Mouse (Mus musculus) kidney, postnatal 36 days (tissue): ENCODE measurements around the gene Etl4.

ENCODE experiments used
- DNase-seq, 2 experiments: peaks; one replicate each; pipeline ENCODE4 v3.0.0; 2021 to 2022; ENCODE audit warnings: mixed read lengths in 2 of 2

The Etl4 gene

DNA sequence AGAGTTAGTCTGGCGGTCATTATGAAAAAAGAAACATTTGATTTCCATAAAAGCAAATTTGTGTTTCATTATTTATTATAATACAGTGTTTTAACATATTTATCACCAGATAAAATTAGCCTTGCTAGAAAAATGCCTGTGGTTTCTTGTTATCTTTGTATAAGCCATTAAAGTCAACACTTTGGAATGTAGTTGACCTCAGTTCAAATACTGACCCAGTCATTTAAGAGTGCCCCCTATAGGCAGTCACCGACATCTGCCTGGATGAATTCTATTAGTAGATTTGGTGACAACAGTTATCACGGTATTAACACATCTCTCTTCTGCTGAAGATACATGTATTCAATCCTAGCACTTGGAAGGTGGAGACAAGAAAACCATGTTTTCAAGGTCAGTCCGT, 536.6 kb downstream of the Etl4 start:
- peak in 1 of 2 experiments; percentile 3 for DNase-seq

DNA sequence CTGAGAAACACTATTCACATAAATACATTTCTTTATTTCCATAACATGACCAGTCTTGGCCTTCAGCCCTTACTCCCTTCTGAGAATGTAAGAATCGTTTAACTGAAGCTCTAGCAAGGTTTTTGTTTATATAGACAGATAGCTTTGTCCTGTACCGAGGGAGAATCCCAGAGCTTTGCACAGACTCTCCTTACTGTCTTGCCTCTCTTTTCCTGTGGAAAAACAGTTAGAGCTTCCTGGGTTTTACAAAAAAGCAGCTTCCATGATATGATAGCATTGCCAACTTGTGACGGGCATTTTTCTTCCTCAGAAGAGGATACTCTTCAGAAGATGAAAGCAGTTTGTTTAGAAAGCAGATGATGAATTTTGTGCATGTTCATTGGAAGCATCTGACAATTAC, 541.4 kb downstream of the Etl4 start:
- peak in 1 of 2 experiments; percentile 1 for DNase-seq

DNA sequence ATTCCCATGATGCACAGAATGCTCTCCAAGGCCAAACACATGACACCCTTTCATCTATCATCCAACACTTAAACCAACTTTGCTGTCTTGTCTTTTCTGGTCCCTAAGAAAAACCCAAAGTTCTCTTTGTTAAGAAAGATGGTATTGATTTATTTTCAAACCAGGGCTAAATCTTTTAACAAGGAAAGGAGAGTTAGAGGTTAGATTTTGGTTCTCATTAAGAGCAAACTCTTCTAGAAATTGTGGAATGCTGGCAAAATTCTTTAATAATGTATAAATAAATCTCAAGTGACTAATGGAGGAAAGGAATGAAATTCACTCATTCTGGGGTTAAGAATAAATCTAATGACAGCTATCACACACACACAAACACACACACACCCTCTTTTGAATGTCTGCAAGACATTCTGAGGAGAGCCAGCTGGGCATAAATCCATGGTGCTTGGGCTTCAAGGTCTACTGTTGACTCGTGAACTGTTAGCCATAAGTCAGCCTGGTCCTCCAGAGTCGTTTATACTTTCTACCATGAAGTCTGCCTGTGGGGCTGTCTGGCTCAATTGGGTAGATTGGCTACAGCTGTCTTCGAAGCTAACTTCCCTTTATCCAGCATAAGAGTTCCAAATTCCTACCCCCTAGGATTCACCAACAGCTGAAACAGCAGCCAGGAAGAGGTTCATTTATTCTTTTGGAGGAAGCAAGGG, 544.1 kb downstream of the Etl4 start:
- peak in 1 of 2 experiments; percentile 9 for DNase-seq

DNA sequence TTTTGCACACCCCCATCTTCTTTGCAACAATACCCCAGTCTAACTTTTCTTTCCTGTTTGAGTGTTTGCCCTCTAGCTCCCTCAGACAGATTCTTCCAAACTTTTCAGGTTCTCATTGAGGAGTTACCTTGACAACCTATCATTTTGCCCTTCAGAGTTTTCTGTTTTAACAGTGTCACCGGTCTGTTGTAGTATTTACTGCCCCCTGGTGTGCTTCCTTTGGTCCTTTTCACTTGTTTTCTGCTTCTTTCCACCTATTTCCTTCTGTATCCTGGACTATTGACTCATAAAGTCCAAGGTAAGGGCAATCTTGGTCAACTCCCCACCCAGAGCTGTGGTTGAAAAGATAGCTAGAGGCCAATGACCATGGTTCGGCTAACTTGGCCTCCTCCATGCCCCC, 569.6 kb downstream of the Etl4 start:
- DNase-seq = peak in 1 of 2 experiments; percentile 9

DNA sequence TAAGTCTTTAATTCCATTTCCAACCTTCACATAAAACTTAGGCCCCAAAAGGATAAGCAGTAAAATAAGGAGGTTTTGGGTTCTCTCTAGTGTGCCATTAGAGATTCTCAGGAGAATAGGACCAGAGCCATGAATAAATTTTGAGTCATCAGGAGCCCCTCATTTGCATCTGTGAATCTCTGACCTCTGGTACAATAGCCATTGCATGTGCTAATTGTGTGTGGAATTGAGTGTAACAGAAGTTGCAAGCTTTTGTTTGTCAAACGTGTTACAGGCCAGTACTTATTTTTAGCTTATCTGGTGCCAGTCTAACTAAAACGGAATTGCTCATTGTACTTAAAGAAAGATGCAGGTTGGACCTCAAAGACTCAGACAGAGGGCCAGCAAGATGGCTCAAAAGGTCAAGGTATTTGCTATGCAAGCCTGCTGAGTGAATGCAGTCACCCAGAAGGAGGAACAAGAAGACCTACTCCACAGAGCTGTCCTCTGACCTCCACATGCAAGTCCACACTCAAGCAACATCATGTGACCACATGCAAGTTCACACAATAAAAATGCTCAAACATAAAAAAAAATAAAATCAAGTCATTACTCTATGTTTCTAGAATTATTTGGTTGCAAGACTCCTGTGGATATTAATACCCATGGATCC, 576.7 kb downstream of the Etl4 start:
- peak in 1 of 2 experiments; percentile 6 for DNase-seq

DNA sequence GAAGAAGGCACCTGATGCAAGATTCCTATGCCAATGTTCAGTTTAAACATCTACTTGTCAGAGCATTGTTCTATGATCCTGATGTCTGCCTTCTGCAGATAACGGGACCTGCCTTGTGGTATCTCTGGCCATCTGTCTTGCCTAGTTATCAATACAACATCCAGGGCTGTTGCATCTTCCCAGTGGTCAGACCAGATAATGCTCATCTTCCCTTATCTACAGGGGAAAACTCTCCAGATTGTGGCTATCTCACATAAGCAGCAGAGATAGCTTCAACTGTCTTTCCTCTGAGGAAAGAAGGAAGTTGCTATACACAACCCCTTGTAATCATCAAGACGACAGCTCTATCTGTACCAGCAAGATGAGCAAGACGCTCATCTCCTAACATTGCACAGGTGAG, 579.5 kb downstream of the Etl4 start:
- no peak for DNase-seq

DNA sequence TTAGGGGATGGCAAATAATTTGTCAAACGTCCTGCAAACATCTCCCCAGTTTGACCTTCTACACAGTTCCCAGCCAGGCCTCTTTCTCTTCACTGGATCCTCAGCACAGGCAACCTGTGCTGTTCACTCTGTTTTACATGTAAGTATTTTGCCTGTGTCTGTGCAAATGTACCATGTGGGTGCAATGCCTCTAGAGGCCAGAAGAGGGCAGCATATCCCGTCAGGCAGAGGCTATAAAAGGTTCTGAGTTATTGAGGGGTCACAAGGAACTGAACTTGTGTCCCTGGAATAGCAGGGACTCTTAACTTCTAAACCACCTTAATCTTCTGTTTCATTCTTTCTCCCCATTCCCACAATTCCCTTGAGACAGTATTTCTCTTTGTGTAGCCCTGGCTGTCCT, 582.5 kb downstream of the Etl4 start:
- DNase-seq = peak in 1 of 2 experiments; percentile 22

DNA sequence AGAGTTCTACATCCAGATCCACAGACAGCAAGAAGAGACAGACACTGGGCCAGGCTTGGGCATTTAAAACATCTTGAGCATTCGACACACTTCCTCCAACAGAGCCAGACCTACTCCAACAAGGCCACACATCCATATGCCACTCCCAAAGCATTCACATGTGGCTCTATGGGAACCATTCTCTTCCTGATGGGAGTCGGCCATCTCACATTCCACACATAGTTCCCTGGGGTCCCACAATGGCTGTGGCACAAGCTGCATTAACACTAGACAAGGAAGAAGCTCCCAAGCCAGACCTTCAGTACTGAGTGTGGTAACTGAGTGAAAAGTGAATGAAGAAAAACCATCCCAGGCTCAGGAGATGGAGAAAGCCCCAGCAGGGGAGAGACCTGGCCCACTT, 584.2 kb downstream of the Etl4 start:
- DNase-seq = no peak

DNA sequence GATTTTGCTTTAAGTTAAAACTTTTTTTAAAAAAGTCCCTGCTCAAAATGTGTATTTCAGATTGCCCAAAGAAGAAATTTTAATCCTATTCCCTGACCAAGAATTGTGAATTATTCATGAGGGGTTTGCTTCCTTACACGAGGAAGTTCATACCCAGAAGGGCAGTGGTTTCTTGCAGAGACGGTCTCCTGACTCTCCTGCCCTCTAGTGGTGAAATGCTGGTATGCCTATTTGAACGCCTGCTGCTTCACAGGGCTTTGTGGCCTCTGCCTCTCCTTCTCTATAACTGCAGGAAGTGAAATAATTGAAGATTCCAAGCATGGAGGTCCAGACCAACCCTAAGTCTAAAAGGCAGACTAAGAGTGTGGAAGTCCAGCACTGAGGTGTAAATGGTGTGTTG, 585.1 kb downstream of the Etl4 start:
- DNase-seq = peak; percentile 70 to 82

DNA sequence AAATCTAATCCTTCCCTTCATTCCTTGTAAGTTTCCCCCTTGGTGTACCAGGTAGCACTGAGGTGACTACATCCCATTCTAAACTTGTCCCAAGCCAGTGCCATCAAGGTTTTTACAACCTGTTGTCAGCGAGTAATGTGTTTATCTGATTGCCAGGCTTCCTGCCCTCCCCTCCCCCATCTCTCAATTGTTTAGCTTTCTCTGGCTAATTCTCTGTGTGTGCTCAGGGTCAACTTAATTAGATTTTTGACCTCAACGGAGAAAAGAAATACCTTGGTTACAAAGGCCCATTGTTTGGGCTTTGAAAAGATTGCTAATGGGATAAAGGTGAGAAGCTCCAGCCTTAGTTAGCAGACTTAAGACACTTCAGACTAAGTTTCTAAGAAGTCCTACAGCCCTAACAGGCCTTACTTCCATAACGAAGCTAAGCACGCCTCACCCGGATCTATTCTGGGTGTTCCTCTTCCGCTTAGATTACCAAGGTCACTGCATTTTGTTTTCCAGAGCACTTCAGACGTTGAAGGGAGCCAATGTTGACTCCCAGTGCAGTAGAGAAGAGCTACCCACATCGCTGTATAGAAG, 586.7 kb downstream of the Etl4 start:
- DNase-seq = no peak

DNA sequence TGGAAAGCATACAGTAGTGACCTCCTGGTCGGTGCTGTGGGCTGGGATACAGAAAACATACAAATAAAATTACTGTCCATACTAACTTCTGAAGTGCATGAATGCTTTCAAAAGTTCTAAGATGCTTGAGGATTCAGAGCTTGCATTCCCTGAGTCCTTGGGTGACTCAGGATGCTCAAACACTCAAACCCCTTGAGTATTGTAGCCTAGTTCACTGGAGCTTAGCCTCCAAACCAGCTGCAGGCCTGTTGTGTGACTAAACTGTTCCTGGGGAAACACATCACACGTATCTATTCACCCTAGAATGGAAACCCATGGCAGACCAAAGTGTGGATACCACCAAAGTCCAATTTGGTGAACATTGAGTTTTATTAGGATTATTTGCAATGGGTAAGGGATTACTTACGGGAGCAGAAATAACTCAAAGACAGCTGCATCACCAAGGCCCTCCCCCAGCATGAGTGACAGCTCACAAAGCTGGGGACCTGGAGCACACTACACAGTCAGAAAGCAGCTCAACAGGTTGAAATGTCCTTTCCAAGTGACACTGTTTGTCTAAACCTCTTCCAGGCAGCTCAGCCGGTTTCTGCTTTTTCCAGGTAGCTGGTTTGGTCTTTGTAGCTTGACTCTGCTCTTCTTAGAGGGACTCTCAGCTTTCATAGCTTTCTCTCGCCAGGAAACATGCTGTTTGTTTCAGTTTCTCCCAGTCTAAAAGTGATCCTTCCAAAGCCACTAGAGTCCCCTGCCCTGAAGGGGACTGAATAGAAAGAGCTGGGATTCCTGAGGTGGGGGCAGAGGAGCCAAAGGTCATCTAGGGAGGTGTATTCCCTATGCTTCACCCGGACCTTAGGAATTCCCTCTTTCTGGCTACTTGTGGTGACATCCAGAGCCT, 598.5 kb downstream of the Etl4 start:
- DNase-seq = no peak

DNA sequence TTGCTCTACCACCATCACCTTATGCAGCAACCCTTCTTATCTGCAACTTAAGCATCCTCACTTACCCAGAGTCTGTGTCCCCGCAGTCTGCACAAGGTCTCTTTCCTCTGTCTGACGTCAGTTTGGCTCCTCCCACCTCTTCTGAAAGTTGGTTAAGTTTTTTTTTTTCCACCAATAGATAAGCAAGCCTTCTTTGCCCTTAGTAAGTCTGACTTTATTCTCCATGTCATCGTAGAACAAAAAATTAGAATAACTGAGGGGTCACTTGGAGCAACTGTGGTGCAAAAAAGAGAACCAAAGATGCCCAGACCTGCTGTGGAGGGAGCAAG, 599.1 kb downstream of the Etl4 start:
- no peak for DNase-seq

DNA sequence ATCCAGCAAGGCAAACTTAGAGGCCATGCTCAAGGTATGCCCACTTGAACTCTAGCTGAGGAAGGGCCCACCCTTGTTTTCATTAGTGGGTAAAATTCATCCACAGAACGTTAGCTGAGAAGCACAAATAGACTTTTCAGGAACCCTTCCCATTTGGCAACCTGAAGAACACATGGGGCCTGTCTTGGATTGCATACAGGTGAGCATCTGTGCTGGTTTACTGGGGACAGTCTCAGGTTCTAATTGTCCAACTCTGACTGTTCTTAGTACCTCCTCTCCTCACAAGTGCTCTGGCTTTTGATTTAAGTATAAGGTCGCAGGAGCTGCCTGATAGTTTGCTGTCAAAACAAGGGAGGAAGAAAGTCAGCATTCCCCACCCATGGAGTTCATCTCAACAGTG, 600.5 kb downstream of the Etl4 start:
- no peak for DNase-seq

DNA sequence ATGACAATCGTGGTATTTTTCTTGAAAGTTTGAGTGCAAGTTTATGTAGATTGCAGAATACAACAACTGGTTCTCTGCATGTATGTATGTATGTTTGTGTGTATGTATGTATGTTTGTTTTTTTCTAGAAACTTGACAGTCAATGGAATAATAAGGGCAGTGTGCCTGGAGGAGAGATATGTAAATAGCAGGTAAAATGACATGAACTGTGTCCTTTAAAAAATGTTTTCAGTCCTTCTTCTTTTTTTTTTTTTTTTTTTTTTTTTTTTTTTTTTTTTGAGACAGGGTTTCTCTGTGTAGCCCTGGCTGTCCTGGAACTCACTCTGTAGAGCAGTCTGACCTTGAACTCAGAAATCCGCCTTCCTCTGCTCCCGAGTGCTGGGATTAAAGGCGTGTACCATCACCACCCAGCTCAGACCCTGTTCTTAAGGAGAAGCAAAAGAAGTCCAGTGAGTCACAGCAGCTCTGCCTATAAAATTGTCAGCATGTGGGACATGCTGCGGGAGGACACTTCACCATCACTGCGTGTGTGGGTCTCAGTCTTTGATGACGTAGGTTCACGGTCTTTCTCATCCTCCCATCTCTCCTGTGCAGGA, 606.8 kb downstream of the Etl4 start:
- no peak for DNase-seq

DNA sequence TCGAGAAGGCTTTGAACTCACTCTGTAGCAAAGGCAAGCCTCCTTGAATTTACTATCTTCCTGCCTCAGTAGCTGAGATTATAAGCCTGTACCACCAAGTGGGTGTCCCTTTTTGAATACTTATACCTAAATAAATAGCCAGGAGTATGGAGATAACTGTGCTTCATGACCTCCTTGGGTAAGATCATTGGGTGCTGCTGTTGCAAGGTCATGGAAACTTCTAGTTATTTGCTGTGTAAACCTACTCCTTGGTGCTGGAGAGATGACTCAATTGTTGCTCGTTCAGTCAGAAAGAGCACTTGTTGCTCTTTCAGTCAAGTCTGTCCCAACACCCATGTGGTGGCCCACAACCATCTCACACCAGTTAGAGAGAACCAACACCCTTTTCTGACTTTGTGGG, 608.3 kb downstream of the Etl4 start:
- no peak for DNase-seq

DNA sequence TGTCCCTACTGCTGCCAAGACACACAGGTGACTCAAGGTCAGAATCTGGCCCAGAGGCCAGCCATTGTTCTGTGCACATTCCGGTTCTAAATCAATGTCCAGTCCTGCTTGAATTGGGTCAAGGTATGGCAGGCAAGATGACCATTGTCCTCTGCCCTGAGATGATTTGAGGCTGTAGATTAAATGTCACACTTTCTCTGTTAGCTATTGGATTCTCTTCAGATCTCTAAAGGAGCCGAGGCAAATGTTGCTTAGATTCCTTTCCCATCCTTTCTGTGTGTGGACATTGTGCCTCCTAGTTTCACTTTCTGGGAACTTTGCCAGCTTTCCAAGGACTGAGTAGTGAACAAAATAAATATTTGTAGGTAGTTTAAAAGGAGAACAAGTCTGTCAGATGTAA, 608.9 kb downstream of the Etl4 start:
- DNase-seq = peak; percentile 51 to 73

DNA sequence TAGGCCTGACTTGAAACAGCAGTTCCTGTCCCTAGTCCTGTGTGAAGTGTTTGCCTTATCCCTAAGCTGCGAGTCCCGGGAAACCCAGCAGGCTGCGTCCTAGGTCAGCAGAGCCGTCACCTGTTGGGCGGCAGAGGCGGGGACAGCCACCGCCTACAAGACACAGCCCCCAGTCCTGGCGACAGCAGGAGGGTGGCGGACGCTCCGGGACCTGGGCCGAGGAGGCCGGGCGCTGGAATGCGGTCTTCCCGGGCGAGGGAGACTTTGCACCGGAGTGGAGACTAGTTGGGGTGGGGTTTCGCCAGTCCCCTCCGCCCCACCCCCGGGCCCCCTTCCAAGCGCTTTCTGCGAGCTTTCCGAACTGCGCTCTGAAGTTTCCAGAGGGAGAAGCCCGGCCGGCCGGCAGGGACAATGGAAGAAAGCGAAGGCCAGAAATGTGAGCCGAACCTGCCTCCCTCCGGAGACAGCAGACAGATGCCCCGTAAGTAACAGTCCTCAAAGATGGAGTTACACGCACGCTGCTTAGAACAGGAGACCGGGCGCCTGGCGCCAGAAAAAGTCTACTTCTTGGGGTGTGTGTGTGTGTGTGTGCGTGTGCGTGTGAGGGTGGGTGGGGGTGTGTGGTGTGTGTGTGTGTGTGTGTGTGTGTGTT, 610.0 kb downstream of the Etl4 start:
- peak; percentile 82 to 88 for DNase-seq

DNA sequence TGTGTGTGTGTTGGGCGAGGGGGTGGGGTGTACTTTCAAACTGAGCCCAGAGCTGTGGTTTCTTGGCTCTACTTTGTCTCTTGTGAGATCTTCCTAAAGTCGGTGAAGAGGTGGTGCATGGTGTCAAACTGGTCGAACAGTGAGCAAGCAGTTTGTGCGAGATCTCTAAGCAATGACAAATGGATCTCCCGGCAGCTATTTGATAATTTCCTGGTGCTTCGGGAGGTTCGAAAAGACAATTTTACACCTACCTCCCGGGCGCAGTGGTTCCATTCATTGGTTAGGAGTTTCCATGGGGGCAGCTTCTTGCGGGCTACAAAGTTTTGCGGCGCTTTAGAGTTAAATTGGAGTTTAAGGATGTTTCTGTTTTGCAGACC, 610.5 kb downstream of the Etl4 start:
- DNase-seq = peak in 1 of 2 experiments; percentile 19

DNA sequence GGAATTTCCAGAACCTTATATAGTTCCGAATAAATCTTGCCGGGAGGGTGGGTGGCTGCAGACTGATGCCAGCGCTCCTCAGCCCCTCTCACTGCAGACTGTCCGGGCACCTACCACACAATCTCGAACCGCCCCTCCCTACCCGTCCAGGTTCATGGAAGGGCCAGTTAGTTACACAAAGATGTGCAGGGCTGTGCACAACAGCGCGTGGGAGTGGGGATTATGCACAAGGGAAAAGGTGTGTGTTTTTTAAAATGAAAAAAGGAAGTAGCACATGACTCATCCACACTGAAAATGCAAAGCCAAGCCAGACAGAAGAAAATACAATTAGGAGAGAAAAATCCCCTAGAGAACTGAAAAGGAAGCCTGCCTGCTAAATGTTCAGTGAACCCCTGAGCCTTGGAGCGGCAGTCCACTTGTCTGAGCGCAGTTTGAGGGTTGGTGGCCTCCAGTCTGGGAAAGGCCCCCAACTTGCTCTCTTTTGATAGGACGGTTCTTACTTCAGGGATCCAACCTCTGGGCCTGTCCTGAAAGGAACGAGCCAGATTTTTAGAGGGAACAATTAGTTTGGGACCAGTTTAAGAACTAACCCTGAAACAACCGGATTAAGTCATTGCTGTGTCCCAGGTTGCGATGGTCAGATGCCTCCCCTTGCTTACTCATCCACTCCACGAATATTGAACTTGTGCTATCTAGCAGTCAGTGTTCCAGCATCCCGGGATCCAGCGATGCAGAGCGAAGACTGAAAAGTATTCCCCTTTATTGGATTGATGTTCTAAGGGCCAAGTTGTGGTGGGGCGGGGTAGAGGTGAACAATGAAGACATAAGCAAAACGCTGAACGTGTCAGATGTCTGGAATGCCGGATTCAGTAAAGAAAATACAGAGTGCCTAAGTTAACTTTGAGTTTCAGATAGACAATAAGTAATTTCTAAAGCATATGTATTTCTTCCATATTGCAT, 611.3 kb downstream of the Etl4 start:
- DNase-seq = peak in 1 of 2 experiments; percentile 50

DNA sequence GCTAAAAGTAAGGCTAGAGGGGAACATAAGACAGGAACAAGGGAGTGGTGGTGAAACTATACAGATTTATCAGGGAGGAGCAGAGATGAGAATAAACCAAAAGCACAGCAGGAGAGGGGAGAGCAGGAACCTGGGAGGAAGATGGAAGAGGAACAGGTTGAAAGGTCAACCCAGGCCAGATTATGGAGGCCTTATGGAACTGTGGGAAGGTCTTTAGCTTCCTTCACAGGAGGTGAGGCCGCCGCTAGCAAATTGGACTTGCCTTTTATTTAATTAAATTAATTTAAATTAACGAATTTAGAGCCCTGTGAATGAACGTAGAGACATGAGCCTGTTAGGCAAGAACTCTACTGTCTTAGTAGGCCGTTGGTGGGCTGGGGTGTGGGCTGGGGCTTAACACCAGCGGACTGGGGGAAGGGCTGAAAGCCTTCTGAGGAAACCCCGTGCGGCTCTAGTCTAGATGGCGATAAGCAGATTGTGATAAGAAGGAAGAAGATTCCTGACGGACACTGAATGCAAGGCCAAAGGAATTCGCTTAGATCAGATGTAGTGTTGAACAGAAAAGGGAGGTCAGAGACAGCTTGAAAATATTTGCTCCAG, 612.2 kb downstream of the Etl4 start:
- no peak for DNase-seq

DNA sequence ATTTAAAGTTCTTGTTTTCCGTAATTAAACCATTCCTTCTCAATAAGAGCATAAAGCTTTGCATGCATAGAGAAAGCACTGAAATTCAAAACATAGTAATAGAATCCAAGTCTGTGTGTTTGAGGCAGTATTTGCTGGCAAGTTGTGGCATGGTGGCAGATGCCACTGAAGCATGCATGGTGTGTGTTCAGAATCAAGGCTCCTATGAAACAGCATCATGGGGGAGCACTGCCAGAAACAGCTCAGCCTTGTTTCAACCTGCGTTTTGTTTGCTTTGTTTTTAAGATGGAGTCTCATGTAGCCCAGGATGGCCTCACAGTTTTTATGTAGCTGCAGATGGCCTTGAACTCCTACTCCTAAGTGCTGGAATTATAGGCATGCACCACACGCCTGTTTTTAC, 614.1 kb downstream of the Etl4 start:
- no peak for DNase-seq
